Mouse (Mus musculus): ENCODE measurements around the gene Cyb561d1.
"Not testable (repeated sequence)": the region's sequence is repeated elsewhere in the genome, so short reads cannot be mapped to it uniquely, and the experiment has no call there.

The Cyb561d1 gene

DNA sequence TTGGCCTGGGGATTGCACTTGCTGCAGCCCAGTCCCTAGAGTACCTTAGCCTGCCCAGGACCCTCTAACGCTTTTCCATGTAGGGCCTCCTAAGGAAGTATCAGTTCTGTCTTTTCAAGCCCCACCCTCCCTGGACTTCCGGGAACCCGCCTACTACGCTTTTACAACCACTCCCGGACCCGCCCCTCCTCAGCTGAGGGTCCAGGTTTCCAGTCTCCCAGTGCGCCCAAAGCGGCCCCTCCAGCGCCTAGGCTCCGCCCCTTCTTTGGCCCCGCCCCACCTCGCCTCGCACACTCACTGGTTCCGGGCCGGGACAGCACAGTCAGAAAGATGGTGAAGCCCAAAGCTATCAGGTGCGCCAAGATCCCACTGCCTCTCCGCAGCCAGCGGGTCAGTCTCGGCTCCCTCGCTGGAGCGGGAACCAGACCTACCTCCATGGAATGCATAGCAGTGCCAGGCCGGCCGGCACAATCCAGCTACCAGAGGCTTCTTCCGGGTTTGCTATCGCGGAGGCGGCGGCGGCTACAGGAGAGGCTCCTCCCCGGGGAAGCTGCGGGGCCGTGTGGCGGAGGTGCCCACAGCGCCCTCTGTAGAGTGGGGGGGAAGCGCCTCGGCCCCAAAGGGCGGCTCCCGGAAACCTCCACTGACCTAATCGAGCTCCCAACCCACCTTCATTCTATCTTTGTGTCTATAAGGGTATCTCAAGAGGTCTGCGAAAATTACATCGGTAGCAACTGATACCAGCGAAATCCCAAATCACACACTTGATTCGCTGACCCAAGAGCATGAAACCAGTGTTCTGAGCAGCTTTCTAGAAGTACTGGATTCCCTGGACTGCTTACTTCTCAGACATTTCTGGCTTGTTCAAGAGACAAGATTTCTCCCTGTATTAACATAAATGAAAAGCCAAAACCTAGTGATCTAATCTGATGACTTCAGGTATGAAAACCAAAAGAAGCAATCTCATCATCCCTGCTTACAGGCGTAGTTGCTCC is at the start of gene Cyb561d1:
TSS of gene Cyb561d1 (minus strand) at position 884 of the 995 bp plus-strand sequence.
- DNase-seq (ENCODE audit: low spot score) = peak; percentile 90

DNA sequence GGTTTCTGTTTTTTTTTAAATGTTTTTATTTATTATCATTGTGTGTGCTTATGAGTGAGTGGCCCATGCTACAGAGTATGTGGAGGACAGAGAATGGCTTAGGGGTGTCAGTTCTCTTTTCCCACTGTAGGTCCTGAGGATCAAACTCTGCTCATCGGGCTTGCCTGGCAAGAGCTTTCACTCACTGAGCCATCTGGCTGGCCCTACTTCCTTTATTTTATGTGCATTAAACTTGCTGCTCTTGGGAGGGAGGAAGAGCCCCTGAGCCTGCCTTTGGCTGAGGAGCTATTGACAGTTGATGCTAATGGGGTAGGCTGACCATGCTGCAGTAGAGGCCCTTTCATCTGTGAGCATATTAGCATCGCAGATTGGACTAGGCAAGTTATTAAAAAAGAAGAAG is 45.8 kb upstream of the Cyb561d1 start:
- DNase-seq (ENCODE audit: low spot score) = no peak

DNA sequence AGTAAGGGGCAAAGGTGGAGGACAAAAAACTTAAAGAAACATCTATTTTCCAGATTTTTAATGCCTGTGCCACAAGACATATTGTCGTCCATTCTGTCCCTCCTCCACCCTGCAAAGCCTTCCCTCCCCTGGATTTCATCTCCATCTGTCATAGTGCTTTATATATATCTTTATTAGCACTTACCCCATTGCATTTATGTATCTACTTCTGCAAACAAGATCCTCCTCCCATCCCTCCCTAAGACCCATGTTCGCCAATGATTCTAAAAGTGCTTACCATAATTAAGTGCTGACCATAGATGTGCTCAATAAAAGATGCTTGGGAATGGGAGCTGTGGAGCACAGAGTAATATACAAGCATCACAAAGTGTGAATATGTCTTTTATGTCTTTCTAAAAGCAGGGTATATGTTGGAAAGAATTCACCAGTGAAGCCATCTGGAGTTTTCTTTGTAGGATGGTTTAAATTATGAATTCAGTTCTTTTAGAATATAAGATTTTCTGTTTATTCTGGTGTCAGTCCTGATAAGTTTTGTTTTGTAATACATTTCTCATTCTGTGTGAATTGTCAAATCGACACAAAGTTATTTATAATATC is 40.3 kb upstream of the Cyb561d1 start:
- DNase-seq (ENCODE audit: low spot score) = no peak

DNA sequence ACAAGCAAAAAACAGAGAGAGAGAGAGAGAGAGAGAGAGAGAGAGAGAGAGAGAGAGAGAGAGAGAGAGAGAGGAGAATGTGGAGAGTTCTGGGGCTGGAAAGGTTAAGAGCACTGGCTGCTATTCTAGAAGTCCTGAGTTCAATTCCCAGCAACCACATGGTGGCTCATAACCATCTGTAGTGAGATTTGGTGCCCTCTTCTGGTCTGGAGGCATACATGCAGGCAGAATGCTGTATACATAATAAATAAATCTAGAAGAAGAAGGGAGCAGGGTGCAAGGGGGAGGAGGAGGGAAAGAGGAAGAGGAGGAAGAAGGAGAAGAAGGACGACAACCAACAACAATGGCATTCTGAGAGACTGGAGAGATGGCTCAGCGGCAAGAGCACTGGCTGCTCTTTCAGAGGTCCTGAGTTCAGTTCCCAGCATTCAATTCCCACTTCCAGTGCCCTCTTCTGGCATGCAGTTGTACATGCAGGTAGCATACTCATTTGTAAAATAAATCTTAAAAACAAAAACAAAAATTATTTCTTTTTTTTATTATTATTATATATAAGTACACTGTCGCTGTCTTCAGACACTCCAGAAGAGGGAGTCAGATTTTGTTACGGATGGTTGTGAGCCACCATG is 36.6 kb upstream of the Cyb561d1 start:
- not testable (repeated sequence) for DNase-seq (ENCODE audit: low spot score)

DNA sequence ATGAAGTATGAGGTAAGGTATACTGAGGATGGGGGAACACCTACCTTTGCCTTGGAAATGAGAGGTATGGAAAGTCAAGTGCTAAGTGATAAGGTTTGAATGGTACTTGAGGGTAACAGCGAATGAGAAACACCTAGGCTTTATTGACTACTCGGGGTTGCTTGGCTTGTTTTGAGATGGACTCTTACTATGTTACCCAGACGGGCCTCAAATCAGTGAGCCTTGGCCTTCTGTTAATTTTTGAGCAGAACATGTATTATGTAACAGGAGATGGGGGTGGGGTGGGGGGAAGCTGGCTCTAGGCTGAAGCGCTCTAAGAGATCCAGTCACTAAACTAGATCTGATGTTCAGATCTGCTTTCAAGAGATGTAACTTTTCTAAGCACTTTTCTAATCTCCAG is 30.6 kb upstream of the Cyb561d1 start:
- no peak for DNase-seq (ENCODE audit: low spot score)

DNA sequence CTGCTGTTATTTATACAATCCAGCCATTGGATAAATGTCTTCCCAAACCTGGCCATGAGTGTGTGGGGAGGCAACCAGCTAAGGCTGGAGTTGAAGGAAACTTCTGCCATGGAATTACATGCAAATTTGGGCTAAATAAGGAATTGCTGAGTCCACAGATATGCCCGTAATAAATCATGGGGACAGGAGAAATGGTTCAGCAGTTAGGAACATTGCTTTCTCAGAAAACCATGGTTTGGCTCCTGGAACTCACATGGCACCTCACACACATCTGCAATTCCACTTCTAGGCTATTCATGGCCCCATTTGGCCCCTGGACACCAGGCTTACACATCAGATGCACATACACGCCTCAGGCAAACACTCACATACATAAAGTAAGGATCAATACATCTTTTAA is 26.5 kb upstream of the Cyb561d1 start:
- DNase-seq (ENCODE audit: low spot score) = no peak

DNA sequence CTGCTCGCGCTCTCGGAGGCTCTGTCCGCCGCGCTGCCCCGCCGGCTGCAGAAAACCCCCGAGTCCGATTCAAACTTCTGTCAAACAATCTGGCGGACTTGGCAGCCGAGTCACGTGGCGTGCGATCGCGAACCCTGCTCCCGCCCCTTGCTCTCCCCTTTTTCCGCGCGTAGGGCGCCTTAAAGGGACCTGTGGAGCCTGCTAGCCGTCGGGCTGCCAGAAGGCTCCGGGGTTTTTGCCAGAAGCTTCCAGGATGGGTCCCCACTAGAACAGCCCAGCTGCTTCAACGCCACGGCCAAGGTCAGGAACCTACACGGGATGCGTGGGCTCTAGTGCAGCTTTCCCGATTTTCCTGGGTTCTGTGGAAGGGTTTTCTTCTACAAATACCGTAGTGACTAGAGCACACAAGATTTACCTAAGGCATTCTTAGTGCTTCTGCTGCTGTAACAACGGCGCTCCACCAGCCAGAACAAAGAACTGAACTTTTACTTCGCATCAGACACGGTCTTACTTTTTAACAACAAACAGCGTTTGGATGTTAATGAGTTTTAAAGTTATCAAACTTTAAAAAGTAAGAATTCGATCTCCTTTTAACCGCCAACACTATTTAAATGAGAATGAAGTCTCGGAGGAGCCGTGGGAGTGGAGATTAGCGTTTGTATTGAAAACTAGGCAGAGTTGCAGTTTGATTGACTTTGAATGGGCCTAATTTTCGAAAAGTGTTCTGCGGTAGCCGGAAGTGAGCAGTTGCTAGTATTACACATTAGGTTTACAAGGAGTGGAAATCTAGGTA is 25.7 kb upstream of the Cyb561d1 start, which contains the start of gene Sypl2:
TSS of gene Sypl2 (minus strand) at position 91 of the 793 bp plus-strand sequence.
- DNase-seq (ENCODE audit: low spot score) = peak; percentile 33

DNA sequence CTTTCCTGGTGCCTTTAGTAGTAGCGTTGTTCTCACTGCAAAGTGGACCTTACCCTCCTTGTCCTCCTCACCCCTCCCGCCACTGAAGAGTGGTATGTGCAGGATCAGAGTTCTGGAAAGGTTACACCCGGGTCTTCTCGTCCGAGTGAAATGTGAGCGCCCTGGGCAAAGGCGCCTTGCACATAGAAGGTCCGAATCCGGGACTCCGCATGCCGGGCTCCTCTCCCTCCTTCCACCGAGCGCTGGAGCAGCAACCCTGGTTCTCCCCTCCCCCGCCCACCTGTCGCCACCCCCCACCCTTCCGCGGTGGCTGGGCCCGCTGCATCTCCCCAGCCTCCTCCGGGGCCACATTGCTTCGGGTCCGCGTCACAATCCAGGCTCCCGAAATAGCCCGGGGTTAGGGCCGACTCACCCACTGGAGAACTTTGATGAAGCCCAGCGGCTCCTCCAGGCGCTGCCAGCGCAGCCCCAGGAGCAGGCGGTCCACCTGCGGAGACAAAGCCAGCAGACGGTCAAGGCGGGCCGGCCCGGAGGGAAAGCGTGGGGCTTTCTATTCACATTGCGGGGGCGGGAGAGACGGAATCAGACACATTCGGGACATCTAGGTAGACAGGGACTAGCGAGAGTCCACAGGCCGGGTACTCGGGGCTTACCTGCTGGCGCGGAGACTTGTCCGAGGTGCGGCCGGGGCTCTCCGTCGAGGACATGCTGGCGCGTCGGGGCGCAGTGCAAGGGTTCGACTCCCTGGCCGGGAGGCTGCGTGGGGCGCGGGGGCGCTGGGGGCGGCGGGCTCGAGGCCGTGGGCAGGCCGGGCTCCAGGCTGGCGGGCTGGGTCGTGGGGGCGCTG is 24.9 kb upstream of the Cyb561d1 start:
- DNase-seq (ENCODE audit: low spot score) = no peak

DNA sequence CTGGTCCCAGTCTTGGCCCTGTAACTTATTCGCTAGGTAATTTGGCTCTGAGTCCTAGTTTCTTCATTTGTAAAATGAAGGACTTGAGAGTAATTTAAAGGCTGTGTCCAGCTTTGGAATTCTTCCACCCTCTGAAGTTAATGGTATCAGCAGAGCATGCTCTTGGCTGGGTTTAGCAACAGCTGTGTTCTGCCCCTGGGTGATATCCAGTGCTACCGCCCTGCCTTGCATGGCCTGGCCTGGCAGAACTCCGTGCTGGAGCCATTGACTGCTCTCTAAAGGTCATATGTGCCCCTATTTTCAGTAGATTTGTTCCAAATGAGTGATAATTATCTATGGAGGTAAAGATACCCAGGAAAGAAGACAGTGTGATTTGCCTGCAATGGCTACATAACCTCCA is 19.6 kb upstream of the Cyb561d1 start:
- no peak for DNase-seq (ENCODE audit: low spot score)

DNA sequence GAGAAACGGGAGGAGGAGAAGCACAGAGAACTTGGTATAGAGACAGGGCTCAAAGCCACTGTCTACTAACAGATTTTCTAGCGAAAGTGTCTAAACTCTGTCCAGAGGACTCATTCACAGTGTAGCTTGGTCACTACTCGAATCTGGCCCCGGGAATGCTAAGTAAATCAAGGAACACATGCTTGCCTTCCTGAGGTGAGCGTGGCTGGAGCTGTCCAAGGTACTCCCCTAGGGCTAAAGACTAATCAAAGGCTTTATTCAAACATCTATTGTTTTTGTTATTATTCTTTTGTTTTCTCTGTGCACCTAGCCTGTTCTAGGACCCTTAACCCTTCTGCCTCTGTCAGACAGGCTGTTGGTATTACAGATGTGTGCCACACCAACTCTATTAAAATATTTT is 13.7 kb upstream of the Cyb561d1 start:
- no peak for DNase-seq (ENCODE audit: low spot score)

DNA sequence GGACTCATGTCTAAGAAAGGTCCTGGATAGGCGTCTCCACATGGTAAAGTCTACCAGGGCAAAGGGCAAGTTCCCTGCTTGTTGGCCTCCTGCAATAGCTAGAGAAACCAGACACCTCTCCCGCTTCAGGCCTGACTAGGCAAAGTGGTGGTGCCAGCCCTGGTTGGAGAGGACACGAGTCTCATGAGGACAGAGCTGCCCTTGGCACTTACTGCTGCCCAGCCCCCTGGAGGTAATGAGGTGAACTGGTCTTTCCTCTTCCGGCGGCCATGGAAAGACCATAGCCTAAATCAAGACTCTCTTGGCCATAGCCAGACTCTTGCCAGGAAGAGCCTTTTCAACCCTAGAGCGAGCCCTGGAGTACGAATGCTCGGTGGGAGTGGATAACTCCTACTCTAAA is 11.4 kb upstream of the Cyb561d1 start:
- DNase-seq (ENCODE audit: low spot score) = no peak

DNA sequence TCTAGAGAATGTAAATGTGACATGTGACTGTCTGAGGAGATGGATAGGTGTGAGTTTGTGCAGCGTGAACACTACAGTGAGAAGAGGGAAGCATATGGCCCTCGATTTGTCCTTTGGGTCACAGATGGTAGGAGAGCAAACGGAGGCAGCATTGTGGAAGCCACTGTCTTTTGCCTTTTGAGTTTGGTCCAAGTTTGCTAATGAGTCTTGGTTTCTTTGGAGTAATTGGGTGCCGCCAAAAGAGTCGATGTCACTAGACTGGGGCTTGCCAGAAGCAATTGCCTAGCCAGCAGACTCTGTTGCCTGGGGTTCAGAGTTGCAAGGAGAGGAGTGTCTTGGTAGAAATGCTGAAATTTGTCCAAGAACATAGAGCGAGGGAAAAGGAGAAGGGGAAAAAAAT is 10.8 kb upstream of the Cyb561d1 start:
- no peak for DNase-seq (ENCODE audit: low spot score)

DNA sequence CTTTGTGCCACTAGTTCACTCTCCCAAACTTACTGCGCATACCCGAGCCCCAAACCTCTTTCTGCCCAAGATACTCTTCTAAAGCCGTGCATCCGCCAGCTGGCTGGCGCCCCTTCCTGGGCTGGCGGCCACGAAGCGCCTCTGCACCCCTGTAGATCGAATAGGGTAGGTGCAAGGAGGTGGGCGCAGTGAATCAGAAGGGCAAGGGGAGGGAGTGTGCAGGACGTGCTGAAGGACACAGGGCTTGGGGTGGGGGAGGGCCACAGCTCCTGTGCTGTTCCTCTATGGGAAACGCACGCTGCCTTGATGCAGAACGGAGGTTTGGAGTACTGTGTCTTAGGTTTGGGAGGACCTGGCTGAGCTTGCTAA is 9.7 kb upstream of the Cyb561d1 start, which contains the start of gene Atxn7l2:
TSS of gene Atxn7l2 (minus strand) at position 164 of the 369 bp plus-strand sequence.
- no peak for DNase-seq (ENCODE audit: low spot score)

DNA sequence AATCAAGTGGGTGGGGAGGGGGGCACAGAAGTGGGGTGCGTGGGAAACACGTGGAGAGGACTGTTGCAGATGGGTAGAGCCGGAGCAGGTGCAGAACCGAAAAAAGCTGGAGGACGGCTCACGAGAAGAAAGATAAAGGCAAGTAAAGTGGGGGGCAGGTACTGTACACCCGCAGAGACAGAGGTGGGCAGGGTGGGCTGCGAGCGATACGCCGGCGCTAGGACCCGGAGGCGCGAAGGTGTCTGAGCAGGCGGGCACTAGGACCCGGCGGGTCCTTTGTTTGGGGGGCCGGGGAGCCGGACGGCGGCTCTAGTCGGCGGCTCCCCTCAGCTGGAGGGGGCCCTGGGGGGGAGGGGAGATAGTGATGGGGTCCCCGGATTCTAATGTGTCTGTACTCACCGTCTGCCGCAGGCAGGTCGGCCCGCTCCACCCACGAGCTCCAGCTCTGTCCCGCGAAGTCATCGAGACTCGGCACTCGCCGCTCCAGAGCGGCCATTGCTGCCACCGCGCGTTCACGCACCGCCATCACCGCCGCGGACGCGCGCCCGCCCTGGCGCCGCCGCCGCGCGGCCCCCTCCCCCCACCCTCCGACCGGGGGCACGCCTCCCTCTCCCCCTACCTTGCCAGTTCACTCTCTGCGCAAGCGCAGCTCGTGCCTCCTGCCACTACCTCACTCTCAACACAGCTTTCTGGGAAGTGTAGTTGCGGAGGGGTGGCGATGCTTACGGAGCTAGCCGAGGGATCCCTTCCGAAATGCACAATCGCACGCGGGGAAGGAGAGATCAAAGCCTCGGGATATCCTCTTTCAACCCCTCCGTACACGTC is 9.1 kb upstream of the Cyb561d1 start:
- DNase-seq (ENCODE audit: low spot score) = peak; percentile 95

DNA sequence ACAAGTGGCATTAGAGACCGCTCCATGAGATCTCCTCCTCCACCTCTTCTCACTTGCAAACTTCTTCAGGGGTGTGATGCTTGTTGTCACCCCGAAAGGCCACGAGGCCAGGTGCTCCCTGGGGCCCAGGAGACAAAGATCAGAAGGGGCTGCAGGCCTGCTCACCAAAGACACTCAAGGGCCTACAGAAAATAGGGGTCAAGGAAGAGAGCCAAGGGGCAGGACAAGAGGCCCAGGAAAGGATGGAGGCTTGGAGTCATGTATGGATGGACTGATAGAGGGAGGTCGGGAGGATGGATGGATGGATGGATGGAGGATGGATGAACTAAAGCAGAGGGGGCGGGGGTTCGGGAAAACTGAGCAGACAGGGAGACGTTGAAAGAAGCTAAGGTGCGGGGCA is 8.5 kb upstream of the Cyb561d1 start:
- no peak for DNase-seq (ENCODE audit: low spot score)

DNA sequence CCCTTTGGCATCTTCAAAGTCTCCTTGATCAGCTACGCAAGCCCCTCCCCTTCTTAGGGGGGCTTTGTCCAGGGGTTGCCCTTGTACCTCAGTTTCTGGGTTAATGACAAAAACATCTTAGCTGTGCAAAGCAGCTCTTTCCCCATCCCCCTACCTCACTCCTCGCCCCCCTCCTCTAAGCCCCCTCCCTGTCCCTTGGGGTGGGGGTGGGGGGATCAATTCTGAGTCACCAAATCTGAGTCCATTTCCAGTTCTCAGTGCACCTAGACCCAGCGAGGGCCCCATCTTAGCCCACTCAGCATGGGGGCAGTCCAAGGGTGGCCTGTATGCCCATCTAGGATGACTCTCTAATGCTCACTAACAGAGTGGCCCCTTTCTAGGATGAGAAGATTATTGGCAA is 8.0 kb upstream of the Cyb561d1 start:
- DNase-seq (ENCODE audit: low spot score) = no peak

DNA sequence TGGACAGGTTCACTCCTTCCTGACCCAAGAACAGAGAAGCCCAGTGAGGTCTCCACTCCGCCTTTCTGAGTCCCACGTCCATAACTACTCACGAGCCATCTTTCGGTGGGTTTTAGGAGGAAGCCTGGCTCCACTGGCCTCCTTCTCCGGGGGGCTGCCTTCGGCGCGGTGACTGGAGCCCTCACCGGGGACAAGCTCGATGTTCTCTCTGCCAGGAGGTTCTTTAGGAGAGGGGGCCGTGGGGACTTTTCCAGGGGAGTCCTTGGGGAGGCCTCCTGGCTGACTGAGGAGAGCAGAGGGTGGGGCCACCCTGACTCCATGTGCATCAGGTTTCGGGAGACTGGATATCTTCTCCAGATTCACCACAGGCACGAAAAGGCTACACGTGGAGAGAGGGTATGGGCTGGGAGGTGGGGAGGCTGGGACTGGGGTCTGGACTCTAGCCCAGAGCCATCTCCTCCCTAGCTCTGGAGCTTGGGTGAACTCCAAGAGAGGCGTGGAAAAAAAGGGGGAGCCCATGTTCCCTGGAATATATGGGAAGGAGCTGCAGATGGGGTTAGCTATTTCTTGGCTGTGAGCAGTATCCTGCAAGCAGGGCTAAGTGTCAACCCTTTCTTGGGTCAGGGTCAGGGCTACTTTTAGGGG is 5.8 kb upstream of the Cyb561d1 start:
- DNase-seq (ENCODE audit: low spot score) = no peak

DNA sequence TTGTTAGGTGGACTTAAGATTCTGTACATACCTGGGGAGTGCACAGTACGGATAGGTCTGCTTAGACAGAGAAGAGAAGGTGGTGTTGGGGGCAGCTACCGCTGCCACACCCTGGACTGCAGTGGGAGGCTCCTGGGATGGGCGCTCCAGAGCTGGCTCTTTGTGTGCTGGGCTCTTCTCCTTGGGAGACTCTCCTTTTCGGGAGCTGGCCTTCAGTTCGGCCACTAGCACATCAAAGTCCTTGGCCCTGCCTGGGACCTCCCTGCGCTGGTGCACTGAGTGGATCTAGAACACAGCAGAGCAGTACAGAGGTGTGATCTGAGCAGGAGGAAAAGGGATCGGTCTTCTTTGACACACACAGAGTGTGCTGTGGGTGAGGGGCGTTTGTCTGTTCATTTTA is 4.6 kb upstream of the Cyb561d1 start:
- no peak for DNase-seq (ENCODE audit: low spot score)

DNA sequence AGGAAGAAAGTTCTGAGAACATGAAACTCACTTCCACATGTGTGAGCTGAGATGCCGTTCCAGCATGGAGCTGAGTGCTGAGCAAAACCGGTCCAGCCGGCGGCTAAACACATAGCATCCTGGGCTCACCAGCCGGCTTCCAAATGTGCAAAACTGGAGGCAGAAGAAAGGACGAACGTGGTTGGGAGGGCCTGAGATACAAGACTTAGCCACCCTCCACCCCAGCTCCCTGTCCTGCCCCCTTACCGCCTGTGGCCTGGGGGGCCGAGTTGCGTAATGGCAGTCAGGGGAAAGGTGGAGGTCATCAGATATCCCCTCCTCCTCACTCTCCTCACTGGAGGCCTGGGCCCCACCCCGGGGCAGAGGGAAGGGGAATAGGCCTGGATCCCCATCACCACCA is 3.5 kb upstream of the Cyb561d1 start:
- DNase-seq (ENCODE audit: low spot score) = no peak

Data from T-cell, adult 2 months (primary cell).